Mouse (Mus musculus) frontal cortex, postnatal 10 days (tissue): ENCODE measurements around the gene Sppl3.

Source experiments
- DNase-seq, 2 experiments: peaks; one replicate each; pipeline ENCODE4 v3.0.0; 2022; ENCODE audit warnings: low spot score in 2 of 2, mixed read lengths in 1 of 2

Gene Sppl3

DNA sequence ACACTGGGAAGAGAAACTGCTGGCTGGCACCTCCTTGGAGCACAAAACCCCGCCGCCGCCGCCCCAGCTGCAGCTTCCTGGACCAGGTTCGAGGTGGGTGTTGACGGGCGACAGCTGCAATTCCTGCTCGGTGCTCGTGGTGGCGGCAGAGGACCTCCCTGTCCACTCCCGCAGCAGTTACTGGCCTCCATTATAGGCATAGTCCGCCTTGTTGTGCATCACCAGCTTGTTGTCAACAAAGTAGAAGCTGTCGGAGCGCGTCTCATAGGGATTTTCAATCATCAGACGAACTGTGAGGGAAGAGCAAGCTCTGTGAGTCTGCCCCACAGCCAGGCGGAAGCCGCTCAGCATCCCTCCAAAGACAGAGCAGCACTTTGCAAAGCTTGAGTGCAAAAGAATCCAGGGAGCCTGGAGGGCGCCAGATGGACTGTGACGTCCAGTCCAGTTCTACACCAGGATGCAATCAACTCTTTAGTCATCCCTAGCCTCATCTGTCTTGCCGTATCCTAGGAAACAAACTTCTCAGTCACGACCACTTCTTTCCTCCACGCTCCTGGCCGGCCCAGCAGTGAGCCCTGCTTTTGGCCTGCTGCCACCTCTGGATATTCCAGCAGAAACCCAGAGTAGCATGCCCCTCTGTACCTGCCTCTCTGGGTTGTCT is 114.4 kb downstream of the Sppl3 start:
- DNase-seq: peak; percentile 67 to 82

DNA sequence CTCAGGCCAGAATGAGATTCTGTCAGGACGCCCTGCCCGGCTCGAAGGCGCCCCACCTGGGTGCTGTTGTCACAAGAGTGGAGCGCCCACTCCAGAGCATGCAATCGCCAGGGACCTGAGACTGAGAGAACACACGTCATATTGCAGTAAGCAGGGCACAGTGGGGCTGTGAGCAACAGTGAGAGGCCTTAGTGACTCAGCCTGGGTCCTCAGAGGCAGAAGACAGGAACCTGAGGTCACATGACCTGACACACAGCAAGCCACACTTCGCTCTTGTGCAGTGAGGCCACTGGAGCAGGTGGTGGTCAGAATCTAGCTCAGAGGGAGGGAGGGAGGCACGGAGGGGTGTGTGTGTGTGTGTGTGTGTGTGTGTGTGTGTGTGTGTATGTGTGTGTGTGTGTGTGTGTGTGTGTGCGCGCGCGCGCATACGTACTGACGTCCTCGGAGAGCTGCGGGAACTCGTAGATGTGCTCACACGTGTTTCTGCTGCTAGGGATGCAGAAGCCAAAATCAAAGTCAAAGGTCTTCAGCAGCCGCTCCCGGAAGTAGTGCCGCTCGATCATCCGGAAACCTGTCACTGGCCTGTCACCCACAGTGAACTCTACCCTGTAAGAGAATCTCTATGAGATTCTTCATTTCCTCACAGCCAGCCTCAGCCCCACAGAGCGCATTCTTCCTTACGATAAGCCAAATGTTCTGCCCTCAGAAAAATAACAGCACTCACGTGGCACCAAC is 115.8 kb downstream of the Sppl3 start:
- DNase-seq: no peak

DNA sequence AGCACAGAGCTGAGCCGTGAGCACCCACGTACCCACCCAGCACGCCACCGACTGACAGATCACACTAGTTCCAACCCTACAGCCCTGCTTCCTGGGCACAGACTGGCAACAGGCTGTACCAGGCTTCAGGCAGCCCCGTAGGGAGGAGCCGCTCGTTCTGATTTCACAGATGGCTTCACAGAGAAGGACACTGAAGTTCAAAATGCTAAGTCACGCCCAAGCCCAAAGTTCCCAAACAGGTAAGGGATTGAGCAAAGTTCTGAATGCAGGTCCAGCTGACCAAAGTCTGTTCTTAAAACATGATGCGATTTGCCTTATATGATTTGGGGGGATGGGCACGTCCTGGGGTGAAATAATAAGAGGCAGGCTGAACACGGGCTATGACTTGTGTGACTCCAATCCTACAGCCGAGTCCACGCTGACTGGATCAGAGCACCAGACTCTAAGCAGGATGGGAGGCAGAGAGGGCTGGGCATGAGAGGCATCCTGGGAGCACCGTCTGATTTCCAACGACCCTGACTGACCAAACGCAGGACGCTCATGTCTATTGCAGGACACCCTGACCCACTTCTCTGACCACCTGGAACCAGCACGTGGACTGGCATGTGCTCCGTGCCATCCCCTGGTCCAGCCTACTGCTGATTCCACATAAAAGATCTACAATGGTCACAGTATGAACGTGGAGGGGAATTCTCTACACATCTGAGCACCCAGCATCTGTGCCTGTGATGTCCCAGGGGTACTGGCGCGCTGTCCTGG is 116.7 kb downstream of the Sppl3 start:
- no peak for DNase-seq

DNA sequence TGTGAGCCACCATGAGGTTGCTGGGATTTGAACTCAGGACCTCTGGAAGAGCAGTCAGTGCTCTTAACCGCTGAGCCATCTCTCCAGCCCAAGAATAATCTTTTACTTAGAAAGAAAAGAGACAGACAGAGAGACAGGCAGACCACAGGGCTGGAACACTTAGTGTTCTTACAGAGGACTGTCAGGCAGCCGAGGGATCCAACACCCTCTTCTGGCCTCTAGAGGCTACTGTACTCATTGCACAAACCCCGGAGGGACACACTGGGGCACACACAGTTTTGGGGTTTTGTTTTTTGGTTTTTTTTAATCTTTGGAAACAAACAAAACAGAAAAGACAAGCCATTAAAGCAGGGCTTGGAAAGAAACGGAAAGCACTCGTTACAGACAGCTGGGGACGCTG is 118.4 kb downstream of the Sppl3 start:
- no peak for DNase-seq

DNA sequence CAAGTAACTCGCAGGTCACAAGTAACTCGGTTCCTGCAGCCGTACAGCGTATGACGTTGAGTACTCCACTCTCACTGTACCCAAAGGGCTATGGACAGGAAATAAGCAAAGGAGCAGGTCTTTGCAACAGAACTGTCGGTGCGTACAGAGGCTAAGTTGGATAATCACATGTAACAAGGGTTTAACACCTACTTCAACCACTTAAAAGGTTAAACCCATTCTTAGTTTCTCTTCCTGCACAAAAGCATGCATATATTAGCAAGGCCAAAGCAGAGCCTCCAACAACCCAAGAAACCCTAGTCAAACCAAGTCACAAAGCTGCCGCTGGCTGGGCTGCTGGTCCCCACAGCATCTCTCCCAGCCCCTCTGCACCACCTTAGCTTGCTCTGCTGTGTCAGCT is 121.5 kb downstream of the Sppl3 start:
- DNase-seq: no peak

DNA sequence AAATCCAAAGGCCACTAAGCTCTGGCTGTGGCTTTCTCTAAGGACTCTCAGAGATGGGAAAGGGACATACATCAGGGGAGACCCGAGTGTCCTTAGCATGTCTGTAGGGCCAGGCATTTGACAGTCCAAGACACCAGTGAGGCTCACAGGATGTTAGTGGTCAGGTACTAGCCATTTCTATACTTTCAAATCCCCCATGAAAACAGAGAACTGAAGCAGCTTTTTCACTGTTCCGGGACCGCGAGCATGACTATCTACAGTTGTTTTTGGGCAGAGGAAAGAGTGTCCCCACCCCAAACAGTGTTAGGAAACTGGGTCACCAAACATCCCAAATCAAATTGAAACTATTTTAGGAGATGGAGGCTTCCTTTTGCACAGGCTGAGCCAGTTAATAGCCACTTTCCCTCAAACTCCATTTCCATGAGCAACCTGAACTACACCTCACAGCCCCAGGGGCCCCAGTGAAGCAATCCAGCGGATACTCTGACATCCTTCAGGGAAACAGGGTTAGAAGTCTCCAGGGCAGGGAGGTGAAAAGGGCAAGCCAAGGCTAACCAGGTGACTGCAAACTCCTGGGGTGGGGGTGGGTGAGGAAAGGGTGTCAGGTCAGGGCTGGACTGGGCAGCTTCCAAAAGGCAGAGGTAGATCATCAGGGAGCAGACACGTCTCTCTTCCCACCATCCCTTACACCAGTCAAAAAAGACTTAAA is 122.6 kb downstream of the Sppl3 start:
- DNase-seq: no peak

DNA sequence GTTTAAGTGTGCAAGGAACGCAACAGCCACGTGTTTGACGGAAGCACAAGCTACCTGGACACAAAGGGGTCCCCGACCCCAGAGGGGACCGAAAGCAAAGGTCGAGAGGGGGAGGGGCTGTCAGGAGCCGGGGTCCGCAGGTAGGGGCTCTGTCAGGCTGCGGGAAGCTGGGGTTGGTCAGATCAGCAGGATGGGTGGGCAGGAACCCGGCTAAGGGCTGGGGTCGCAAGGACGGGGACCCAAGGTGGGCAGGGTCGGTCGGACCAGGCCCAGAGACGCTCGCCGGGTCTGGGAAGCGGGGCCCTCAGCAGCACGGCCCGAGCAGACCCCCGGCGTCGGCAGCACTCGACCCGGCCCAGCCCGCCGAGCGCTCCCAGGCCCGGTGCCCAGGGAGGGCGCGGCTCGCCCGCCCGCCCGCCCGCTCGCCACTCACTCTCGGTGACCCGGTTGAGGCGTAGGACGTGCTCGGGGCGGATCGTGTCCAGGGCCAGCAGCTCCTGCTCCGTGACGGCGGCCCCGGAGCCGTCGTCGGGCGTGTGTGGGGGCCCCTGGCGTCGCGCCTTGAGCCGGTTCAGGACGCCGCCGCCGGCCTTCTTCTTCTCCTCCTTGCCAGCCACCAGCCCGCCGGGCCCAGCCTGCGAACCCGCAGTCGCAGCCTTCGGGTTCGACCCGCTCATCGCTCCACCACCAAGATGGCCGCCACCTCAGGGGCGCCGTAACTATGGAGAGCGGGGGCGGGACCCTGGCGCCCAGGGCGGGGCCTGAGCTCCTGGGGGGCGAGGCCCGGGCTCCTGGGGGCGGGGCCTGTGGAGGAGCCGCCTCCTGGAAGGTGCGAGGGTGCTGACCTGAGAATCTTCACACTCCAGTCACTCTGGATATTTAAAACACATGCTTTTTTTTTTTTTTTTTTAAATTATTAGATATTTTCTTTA is 123.6 kb downstream of the Sppl3 start, which contains the start of gene Unc119b:
Gene Unc119b, minus strand, starts transcription at position 742 of the 932 bp plus-strand sequence.
- peak; percentile 79 to 87 for DNase-seq

DNA sequence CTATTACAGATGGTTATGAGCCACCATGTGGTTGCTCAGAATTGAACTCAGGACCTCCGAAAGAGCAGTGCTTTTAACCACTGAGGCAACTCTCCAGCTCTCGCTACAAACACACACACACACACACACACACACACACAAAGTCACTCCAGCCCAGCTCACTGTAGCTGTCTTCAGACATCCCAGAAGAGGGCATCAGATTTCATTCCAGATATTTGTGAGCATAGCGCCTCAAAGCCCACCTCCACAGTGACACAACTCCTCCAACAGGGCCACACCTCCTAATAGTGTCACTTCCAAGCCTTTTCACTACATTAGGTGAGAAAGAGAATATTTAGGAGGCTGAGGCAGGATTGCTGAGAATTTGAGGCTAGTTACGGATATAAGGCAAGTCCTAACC is 128.2 kb downstream of the Sppl3 start:
- no peak for DNase-seq

DNA sequence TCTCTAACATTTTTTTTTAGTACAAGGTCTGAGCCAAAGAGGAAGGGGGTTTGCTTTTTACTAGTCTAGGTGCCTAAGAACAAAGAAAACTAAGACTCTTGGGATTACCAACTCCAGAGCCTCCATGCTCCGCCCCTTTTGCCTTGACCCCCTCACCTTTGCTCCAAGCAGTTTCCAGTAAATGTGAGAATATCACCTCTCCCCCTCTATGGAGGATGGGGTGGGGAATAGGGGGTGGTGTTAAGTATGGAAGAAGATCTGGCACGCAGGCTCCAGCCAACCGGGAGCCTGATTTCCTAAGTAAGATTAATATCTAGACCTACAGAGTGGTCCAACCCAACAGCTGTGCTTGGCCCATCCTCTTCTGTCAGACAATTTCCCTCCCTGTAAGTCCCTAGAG is 129.8 kb downstream of the Sppl3 start:
- DNase-seq: no peak

DNA sequence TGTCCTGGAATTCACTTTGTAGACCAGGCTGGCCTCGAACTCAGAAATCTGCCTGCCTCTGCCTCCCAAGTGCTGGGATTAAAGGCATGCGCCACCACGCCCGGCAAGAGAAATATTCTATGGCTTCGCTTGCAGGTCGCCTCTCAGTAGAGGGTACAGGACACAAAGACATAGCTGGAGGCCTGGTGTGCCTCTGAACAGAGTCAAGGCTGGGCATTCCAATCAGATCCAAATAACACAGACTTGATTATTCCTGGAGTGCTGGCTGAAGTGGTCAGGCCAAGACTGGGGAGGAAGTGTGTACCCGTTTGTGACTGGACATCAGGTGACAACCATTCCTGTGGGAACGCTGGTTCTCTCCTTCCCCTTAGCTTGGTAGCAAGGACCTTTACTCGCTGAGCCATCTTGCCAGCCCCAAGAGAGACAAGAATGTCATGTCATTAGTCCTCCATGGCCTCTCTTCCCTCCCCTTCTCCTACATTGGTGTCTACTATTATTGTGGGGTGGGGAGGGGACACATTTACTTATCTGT is 131.3 kb downstream of the Sppl3 start:
- no peak for DNase-seq

DNA sequence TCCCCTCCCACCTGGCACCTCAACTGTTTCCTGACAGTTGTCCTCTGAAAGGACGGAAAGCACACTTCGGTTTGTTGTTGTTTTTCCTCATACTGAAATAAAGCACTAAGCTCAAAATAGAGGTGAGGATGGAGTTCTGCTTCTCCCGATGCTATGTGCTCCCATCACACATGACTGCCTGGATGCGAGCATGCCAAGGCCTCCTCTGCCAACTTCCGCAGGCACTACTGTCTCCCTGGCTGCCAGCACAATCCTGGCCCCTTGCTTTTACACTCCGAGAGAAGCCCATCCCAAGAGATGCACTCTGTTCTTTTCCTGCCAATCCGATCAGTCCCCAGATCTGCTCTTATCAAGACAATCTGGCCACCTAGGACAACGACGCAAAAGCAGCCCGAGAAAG is 132.6 kb downstream of the Sppl3 start:
- DNase-seq: no peak

DNA sequence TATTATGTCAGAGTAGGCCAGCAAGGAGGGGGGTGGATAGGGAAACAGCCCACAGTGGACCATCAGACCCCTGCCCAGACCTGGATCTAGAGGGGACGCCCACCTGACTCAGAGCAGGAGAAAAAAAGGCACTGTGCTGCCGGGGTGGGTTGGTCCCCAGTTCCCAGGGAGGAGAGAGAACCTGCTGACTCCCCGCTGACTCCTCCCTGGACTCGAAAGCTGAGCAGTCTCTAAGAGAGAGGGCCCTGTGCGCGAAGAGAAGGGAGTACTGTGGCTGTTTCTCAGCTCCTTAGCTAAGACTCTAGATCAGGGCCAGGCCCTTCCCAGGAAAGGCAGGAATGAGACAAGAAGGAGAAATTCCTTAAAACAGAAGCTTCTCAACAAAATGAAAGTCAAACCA is 133.5 kb downstream of the Sppl3 start:
- DNase-seq: no peak

DNA sequence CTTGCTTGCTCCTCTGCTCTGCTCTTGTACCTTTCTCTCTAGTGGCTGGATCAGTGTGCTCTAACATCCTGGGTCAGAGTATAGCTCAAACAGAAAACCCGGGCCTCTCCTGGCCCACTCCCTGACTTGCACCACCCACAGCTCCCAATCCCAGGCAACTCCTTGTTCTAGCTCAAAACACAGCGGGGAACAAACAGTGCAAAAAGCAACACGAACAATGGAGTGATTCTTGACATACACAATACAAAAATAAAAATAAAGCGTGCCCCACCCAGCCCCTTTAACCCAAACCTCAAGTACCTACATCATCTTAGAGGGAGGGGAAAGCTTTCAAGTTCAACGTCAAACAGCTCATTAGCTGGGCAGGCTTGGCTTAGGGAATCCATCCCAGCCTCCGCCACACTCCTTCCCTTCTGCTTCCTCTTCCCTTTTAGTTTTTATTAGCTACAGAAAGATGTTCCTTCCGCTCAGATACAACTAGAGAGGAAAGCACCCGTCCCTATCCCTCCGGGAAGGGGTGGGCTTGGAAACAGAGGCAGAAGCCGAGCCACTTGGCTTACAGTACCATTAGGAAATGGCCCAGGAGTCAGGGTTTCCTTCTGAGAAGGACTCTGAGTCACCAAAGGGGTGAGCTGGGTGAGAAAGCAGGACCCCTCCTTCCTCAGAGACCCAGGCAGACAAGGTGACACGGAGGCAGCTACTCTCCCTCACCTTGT is 134.5 kb downstream of the Sppl3 start:
- DNase-seq: no peak

DNA sequence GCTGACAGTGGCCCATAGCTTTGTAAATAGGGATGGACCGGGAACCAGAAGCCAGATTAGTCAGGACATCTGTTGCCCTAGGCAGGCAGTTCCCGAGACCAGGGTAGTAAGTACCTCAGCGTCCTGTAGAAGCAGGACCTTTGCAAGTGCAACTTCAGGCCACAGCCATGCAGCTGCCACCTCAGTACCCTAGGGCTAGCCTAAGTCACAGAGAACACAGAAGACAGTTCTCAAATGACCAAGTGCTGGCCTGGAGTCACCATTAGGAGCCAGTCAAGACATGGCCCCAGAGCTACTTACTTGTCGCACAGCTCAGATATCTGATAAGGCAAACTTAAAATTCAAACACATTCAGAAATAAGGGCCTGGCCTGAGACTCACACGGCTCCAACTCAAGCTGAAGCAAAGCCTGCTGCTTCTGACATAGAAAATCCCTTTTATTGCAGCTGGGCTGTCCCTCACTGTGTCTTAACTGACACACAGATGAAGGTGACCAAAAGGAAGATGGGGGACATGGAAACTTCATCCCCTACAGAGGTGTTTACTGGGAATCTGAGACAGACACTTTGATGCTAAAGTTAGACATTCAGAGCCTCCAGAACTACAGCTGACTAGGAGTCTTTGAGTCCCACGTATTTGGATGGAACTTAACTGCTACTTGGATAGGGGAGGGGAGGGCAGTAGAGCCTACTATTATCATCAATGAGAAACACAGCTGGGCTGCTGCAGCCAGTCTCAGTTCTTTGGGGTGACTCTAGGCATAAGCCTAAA is 135.2 kb downstream of the Sppl3 start:
- no peak for DNase-seq

DNA sequence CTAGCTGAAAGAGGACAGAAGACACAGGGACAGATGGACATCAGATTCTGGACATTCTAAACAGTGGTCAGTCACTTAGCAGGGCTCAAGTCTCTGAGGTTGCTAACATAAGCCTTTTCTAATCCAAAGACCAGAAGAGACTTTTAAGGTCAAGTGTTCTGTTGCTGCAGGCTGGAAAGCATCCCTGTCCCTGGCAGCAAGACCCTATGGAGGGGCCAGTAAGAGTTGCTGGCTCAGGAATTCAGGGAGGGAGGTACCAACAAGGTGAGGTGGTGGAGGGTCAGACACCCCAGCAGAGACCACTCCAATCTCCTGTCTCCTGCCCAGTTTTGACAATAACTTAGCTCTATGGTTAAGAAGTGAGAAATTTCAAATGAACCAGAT is 135.8 kb downstream of the Sppl3 start:
- no peak for DNase-seq

DNA sequence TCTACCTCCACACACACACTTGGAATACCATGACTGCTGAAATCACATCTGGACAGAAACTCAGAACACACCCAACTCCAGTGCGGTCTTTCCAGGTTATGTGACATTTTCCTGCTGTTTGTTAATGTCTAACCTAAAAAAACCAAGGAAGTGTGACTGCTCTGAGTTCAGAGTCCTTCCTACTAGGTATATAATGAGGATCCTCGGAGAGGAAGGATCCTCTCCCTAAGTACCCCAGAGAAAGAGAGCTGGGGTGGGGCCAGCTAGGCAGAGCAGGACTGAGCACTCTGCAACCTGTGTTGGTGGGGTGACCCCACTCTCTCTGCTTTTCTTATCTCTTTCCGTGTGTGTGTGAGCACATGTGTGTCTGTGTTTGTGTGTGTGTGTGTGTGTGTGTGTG is 136.5 kb downstream of the Sppl3 start:
- no peak for DNase-seq

DNA sequence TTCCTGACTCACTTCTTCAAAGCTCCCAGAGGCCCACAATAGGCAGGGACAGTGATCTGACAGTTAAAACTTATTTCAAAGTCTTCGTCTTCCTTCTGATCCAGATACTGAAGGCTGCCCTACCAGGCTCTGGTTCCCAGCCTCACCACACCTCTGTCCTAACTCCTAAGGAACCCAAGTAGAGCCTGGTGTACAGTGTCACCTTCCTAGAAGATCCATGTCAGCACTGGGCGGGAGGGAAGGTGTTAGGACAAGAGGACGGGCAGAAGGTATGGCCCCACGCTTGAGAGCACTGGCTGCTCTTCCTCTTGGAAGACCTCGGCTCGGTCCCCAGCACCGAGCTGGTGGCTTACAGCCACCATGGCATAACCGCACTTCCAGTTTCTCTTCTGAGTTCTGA is 137.4 kb downstream of the Sppl3 start:
- DNase-seq: no peak
